Mouse (Mus musculus): ENCODE measurements at regions not wholly inside any gene's neighbourhood (a gene's known extent, or its start where the extent isn't known, plus 50 kb on each side); places are given as distances from the start of the nearest gene placed in this dataset.

- DNase-seq (ENCODE audit: low spot score in 2 of 2), result no peak
Observed at GRCm38 (mm10) chr5:98108394-98108793, 58.6 kb upstream of the Prdm8 start.

- peak; percentile 28 to 53 for DNase-seq (ENCODE audit: low spot score in 2 of 2)
Observed at GRCm38 (mm10) chr5:98106261-98106660, 60.7 kb upstream of the Prdm8 start.

- DNase-seq (ENCODE audit: low spot score in 2 of 2), result no peak
Observed at GRCm38 (mm10) chr5:98083409-98083808, 52.6 kb upstream of the Antxr2 start.

- DNase-seq (ENCODE audit: low spot score in 2 of 2), result no peak
Observed at GRCm38 (mm10) chr5:98081204-98081603, 50.4 kb upstream of the Antxr2 start.
